Mouse (Mus musculus) limb, embryonic 14.5 days (tissue): ENCODE measurements around the gene Il17rc. TPM values are rescaled to one million over a fixed set of nuclear protein-coding genes. Genes with fewer than 3 reads are reported as not detected.

Source experiments
- ATAC-seq: fragments of 200-750 bp; cut with Nextera tagmentation; 2 replicates; pipeline ENCODE4 v1.8.0; 2017; ENCODE audit warnings: low read depth, moderate number of reproducible peaks, moderate TSS enrichment; ENCODE audit not compliant: low FRiP score
- DNase-seq: peaks from one replicate; pipeline ENCODE4 v3.0.0-alpha.2; 2015; ENCODE audit warnings: low spot score
- H3K27ac ChIP-seq: fragments of 300-500 bp; sonication (generic); replicated peaks from 2 replicates; pipeline ENCODE4 v1.5.1; 2014; ENCODE audit warnings: low read depth, mild to moderate bottlenecking, low read length, moderate library complexity, mixed read lengths
- H3K27me3 ChIP-seq: fragments of 300-500 bp; sonication (generic); 2 replicates; pipeline ENCODE4 v1.6.1; 2014; ENCODE audit warnings: low read length, mixed read lengths; ENCODE audit not compliant: control insufficient read depth, insufficient read depth
- H3K36me3 ChIP-seq: fragments of 300-500 bp; sonication (generic); 2 replicates; pipeline ENCODE4 v1.6.1; 2014; ENCODE audit warnings: mild to moderate bottlenecking, low read length, moderate library complexity, mixed read lengths; ENCODE audit not compliant: control insufficient read depth, insufficient read depth
- H3K4me1 ChIP-seq: fragments of 300-500 bp; sonication (generic); 2 replicates; pipeline ENCODE4 v1.6.1; 2014; ENCODE audit warnings: antibody characterized with exemption, low read length, mixed read lengths; ENCODE audit not compliant: control insufficient read depth, insufficient read depth
- H3K4me2 ChIP-seq: fragments of 300-500 bp; sonication (generic); replicated peaks from 2 replicates; pipeline ENCODE4 v1.6.1; 2014; ENCODE audit warnings: low read depth, mild to moderate bottlenecking, low read length, moderate library complexity; ENCODE audit not compliant: severe bottlenecking
- H3K4me3 ChIP-seq: fragments of 300-500 bp; sonication (generic); replicated peaks from 2 replicates; pipeline ENCODE4 v1.5.1; 2014; ENCODE audit warnings: low read length
- H3K9ac ChIP-seq: fragments of 300-500 bp; sonication (generic); 2 replicates; pipeline ENCODE4 v1.6.1; 2014; ENCODE audit warnings: mild to moderate bottlenecking, low read depth, low read length, moderate library complexity; ENCODE audit not compliant: severe bottlenecking
- H3K9me3 ChIP-seq: fragments of 300-500 bp; sonication (generic); 2 replicates; pipeline ENCODE4 v1.6.1; 2016; ENCODE audit warnings: low read length; ENCODE audit not compliant: control insufficient read depth
- POLR2A ChIP-seq: fragments of 200-500 bp; IDR thresholded peaks from 2 replicates; pipeline ENCODE4 v1.8.0; 2012; ENCODE audit warnings: inconsistent platforms, mild to moderate bottlenecking, moderate library complexity, borderline replicate concordance; ENCODE audit not compliant: insufficient read depth, insufficient read length; ENCODE audit errors: extremely low read depth
- WGBS: fragments of 180-500 bp; shearing (Covaris S2); extraction: QIAGEN DNeasy Blood & Tissue Kit; methylation state at CpG from one replicate; pipeline ENCODE4 v1.1.7; 2014; 5-methylcytosine and 5-hydroxymethylcytosine counted together
- microRNA-seq: library from miRNA; unstranded; fragments of <30 nt; microRNA quantifications from one replicate; pipeline ENCODE4, GENCODE M21; 2016
- polyA plus RNA-seq, 2 experiments: library from polyadenylated mRNA; depleted of rRNA in 1 of 2; stranded (reverse) in 1 of 2; unstranded in 1 of 2; fragments of >200 nt; fragmentation: Nextera tagmentation in 1 of 2; extraction: Ambion mirVana in 1 of 2; gene quantifications; 2 replicates each; pipeline versions ENCODE4 v1.2.1 to v1.2.3; 2012 to 2014

Il17rc gene
- polyA plus RNA-seq, 2 experiments = 21.5 to 28.2 TPM

GRCm38 (mm10) chr6:113517434-113518080 lies 46.3 kb downstream of the Il17rc start:
- no peak overlapping the region for H3K4me3 ChIP-seq
- peaks cover 89% of the 10 kb centered on the region for H3K36me3 ChIP-seq
- no peak for ATAC-seq
- H3K27ac ChIP-seq = no peak overlapping the region
- H3K9me3 ChIP-seq = no peaks in the 10 kb centered on the region
- 91% methylated on average over 8 of the region's 8 CpGs for WGBS
- H3K4me2 ChIP-seq = no peak overlapping the region
- H3K9ac ChIP-seq = no peak overlapping the region
- H3K27me3 ChIP-seq = no peaks in the 10 kb centered on the region
- no peak for DNase-seq
- H3K4me1 ChIP-seq = no peaks in the 10 kb centered on the region
- no peak for TF ChIP-seq POLR2A

DNA sequence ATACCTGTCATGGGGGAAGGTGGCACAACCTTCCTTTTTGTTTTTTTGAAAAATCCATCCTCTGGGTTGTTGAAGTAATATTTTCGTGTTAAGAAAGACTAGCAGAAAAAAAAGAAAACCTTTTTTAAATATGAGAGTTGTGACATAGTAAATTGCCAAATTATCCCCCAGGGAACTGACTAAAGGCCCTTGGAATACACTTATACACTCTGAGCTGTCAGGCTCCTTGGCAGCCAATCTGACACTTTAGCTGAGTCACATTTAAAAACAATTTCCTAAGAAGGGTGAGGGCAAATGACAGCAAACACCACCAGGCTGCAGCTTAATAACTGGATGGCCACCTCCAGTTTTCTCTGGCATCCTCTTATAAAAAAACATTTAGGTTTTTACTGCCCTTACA lies 51.1 kb downstream of the Il17rc start:
- Histone ChIP-seq H3K27ac (no peak overlapping the region), H3K4me2 (no peak overlapping the region), H3K36me3 (peaks cover 71% of the 10 kb centered on the region), H3K4me1 (no peaks in the 10 kb centered on the region), H3K4me3 (no peak overlapping the region), H3K27me3 (no peaks in the 10 kb centered on the region), H3K9me3 (no peaks in the 10 kb centered on the region), H3K9ac (no peak overlapping the region)
- DNase-seq (no peak), ATAC-seq (no peak)
- TF ChIP-seq POLR2A = no peak
- 87% methylated on average over 1 of the region's 1 CpGs for WGBS

DNA sequence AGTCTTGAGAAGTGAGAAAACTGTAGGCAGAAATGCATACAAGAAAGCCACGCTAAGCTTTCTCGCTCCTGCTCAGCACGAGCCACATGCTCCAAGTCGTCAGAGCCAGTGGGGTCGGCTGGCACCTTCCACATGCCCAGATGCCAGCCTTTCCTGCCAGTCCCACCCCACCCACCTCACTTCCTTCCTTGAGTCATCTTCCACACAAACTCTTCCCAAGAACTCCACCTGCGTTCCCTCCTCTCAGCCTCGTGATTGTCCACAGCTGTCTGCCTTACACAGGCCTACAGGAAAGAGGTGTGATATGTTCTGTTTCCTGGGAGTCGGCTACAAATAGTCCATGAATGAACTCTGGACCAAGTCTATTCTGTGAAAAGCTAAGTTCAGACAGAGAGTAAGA lies 52.2 kb downstream of the Il17rc start:
- H3K9me3 ChIP-seq = no peaks in the 10 kb centered on the region
- no peaks in the 10 kb centered on the region for H3K4me1 ChIP-seq
- no peak overlapping the region for H3K4me3 ChIP-seq
- ATAC-seq (no peak), DNase-seq (no peak)
- H3K27ac ChIP-seq = no peak overlapping the region
- no peak overlapping the region for H3K9ac ChIP-seq
- H3K36me3 ChIP-seq = peaks cover 64% of the 10 kb centered on the region
- 93% methylated on average over 8 of the region's 8 CpGs for WGBS
- H3K4me2 ChIP-seq = no peak overlapping the region
- H3K27me3 ChIP-seq = no peaks in the 10 kb centered on the region
- no peak for TF ChIP-seq POLR2A

GRCm38 (mm10) chr6:113530932-113531839 lies 60.0 kb downstream of the Il17rc start, which contains the start of the genes Emc3 and Fancd2:
Gene Emc3, minus strand, starts transcription at chr6:113531652.
Gene Fancd2, plus strand, starts transcription at chr6:113531682.
- H3K36me3 ChIP-seq = peaks cover 8% of the 10 kb centered on the region
- peak; percentile 85 for DNase-seq
- TF ChIP-seq POLR2A = peak; percentile 67; the same call in 1 of the 2 replicates
- under 1% methylated on average over 47 of the region's 47 CpGs for WGBS
- peak; percentile 90 for ATAC-seq
- H3K4me2 ChIP-seq = peak within 1 kb of the TSS; percentile 51
- H3K27me3 ChIP-seq = no peaks in the 10 kb centered on the region
- H3K4me3 ChIP-seq = peak within 1 kb of the TSS; percentile 68
- peak within 1 kb of the TSS; percentile 80 for H3K27ac ChIP-seq
- peaks cover 7% of the 10 kb centered on the region; the same call in 1 of the 2 replicates for H3K4me1 ChIP-seq
- peak within 1 kb of the TSS; percentile 73 for H3K9ac ChIP-seq
- H3K9me3 ChIP-seq = no peaks in the 10 kb centered on the region

- peaks cover 5% of the 10 kb centered on the region; the same call in 1 of the 2 replicates for H3K36me3 ChIP-seq
- WGBS = 8% methylated on average over 7 of the region's 7 CpGs
- H3K9me3 ChIP-seq = no peaks in the 10 kb centered on the region
Measured at GRCm38 (mm10) chr6:113531840-113532404, 60.7 kb downstream of the Il17rc start.

More at GRCm38 (mm10) chr6:113531840-113532404, 60.7 kb downstream of the Il17rc start:
- Histone ChIP-seq H3K4me2 (peak overlapping the region; percentile 51), H3K4me3 (peak overlapping the region; percentile 68), H3K27me3 (no peaks in the 10 kb centered on the region), H3K27ac (no peak overlapping the region), H3K9ac (peak overlapping the region; percentile 73), H3K4me1 (peaks cover 7% of the 10 kb centered on the region; the same call in 1 of the 2 replicates)
- ATAC-seq (no peak), DNase-seq (no peak)
- TF ChIP-seq POLR2A = no peak

Small RNA genes lying within 50 kb of the gene (microRNA-seq; reads per million reads assigned to microRNA genes)
- gene Gm23365 (not detected), gene Gm24387 (not detected)

Other genes starting within 250 kb of the Il17rc start
- 31.2 and 44.0 TPM in 2 replicates for gene Mtmr14, start 233.6 kb upstream of the Il17rc start, polyA plus RNA-seq (2012; rRNA removed)
- gene Mtmr14, start 233.6 kb upstream of the Il17rc start, polyA plus RNA-seq (2014; fragmentation: Nextera tagmentation; extraction: Ambion mirVana) = 30.4 and 31.8 TPM in 2 replicates
- gene Cpne9, start 189.1 kb upstream of the Il17rc start, polyA plus RNA-seq (2012; rRNA removed) = 0.46 and 0.77 TPM in 2 replicates
- 0.44 TPM in 2 replicates for gene Cpne9, start 189.1 kb upstream of the Il17rc start, polyA plus RNA-seq (2014; fragmentation: Nextera tagmentation; extraction: Ambion mirVana)
- 35.7 and 36.5 TPM in 2 replicates for gene Brpf1, start 164.3 kb upstream of the Il17rc start, polyA plus RNA-seq (2012; rRNA removed)
- 20.6 and 22.0 TPM in 2 replicates for gene Brpf1, start 164.3 kb upstream of the Il17rc start, polyA plus RNA-seq (2014; fragmentation: Nextera tagmentation; extraction: Ambion mirVana)
- 22.6 and 26.3 TPM in 2 replicates for gene Ogg1, start 144.5 kb upstream of the Il17rc start, polyA plus RNA-seq (2012; rRNA removed)
- gene Ogg1, start 144.5 kb upstream of the Il17rc start, polyA plus RNA-seq (2014; fragmentation: Nextera tagmentation; extraction: Ambion mirVana) = 11.1 and 11.7 TPM in 2 replicates
- 69.0 and 70.6 TPM in 2 replicates for gene Camk1, start 127.4 kb upstream of the Il17rc start, polyA plus RNA-seq (2012; rRNA removed)
- gene Camk1, start 127.4 kb upstream of the Il17rc start, polyA plus RNA-seq (2014; fragmentation: Nextera tagmentation; extraction: Ambion mirVana) = 98.4 and 105 TPM in 2 replicates
- 38.9 and 39.5 TPM in 2 replicates for gene Tada3, start 93.5 kb upstream of the Il17rc start, polyA plus RNA-seq (2012; rRNA removed)
- gene Tada3, start 93.5 kb upstream of the Il17rc start, polyA plus RNA-seq (2014; fragmentation: Nextera tagmentation; extraction: Ambion mirVana) = 41.2 and 43.9 TPM in 2 replicates
- gene Arpc4, start 93.3 kb upstream of the Il17rc start, polyA plus RNA-seq (2012; rRNA removed) = 99.1 and 107 TPM in 2 replicates
- 223 and 226 TPM in 2 replicates for gene Arpc4, start 93.3 kb upstream of the Il17rc start, polyA plus RNA-seq (2014; fragmentation: Nextera tagmentation; extraction: Ambion mirVana)
- gene Ttll3, start 82.2 kb upstream of the Il17rc start, polyA plus RNA-seq (2012; rRNA removed) = 21.4 and 26.1 TPM in 2 replicates
- 2.3 and 4.8 TPM in 2 replicates for gene Ttll3, start 82.2 kb upstream of the Il17rc start, polyA plus RNA-seq (2014; fragmentation: Nextera tagmentation; extraction: Ambion mirVana)
- 38.9 and 46.2 TPM in 2 replicates for gene Rpusd3, start 52.1 kb upstream of the Il17rc start, polyA plus RNA-seq (2012; rRNA removed)
- gene Rpusd3, start 52.1 kb upstream of the Il17rc start, polyA plus RNA-seq (2014; fragmentation: Nextera tagmentation; extraction: Ambion mirVana) = 20.9 and 25.1 TPM in 2 replicates
- gene Cidec, start 35.7 kb upstream of the Il17rc start, polyA plus RNA-seq (2012; rRNA removed) = 0.11 and 0.37 TPM in 2 replicates
- not detected in 2 replicates for gene Cidec, start 35.7 kb upstream of the Il17rc start, polyA plus RNA-seq (2014; fragmentation: Nextera tagmentation; extraction: Ambion mirVana)
- gene Jagn1, start 28.9 kb upstream of the Il17rc start, polyA plus RNA-seq (2012; rRNA removed) = 61.0 and 74.5 TPM in 2 replicates
- gene Jagn1, start 28.9 kb upstream of the Il17rc start, polyA plus RNA-seq (2014; fragmentation: Nextera tagmentation; extraction: Ambion mirVana) = 80.5 and 82.8 TPM in 2 replicates
- 6.7 and 9.6 TPM in 2 replicates for gene Il17re, start 12.9 kb upstream of the Il17rc start, polyA plus RNA-seq (2012; rRNA removed)
- 7.9 and 9.2 TPM in 2 replicates for gene Il17re, start 12.9 kb upstream of the Il17rc start, polyA plus RNA-seq (2014; fragmentation: Nextera tagmentation; extraction: Ambion mirVana)
- gene Creld1, start 11.9 kb downstream of the Il17rc start, polyA plus RNA-seq (2012; rRNA removed) = 14.0 and 15.9 TPM in 2 replicates
- gene Creld1, start 11.9 kb downstream of the Il17rc start, polyA plus RNA-seq (2014; fragmentation: Nextera tagmentation; extraction: Ambion mirVana) = 15.9 and 16.1 TPM in 2 replicates
- gene Prrt3, start 30.5 kb downstream of the Il17rc start, polyA plus RNA-seq (2012; rRNA removed) = 0.54 and 0.73 TPM in 2 replicates
- 0.36 and 0.70 TPM in 2 replicates for gene Prrt3, start 30.5 kb downstream of the Il17rc start, polyA plus RNA-seq (2014; fragmentation: Nextera tagmentation; extraction: Ambion mirVana)
- 58.0 and 61.6 TPM in 2 replicates for gene Emc3, start 60.2 kb downstream of the Il17rc start, polyA plus RNA-seq (2012; rRNA removed)
- gene Emc3, start 60.2 kb downstream of the Il17rc start, polyA plus RNA-seq (2014; fragmentation: Nextera tagmentation; extraction: Ambion mirVana) = 93.8 and 96.3 TPM in 2 replicates
- 12.8 and 15.9 TPM in 2 replicates for gene Fancd2, start 60.3 kb downstream of the Il17rc start, polyA plus RNA-seq (2012; rRNA removed)
- gene Fancd2, start 60.3 kb downstream of the Il17rc start, polyA plus RNA-seq (2014; fragmentation: Nextera tagmentation; extraction: Ambion mirVana) = 7.5 and 7.8 TPM in 2 replicates
- gene Fancd2os, start 129.3 kb downstream of the Il17rc start, polyA plus RNA-seq (2012; rRNA removed) = 0.05 TPM in 1 of 2 replicates, not detected in the other
- 0.19 and 0.40 TPM in 2 replicates for gene Fancd2os, start 129.3 kb downstream of the Il17rc start, polyA plus RNA-seq (2014; fragmentation: Nextera tagmentation; extraction: Ambion mirVana)
- 211 and 223 TPM in 2 replicates for gene Brk1, start 133.3 kb downstream of the Il17rc start, polyA plus RNA-seq (2012; rRNA removed)
- gene Brk1, start 133.3 kb downstream of the Il17rc start, polyA plus RNA-seq (2014; fragmentation: Nextera tagmentation; extraction: Ambion mirVana) = 251 and 259 TPM in 2 replicates
- 36.2 and 37.2 TPM in 2 replicates for gene Vhl, start 152.5 kb downstream of the Il17rc start, polyA plus RNA-seq (2012; rRNA removed)
- gene Vhl, start 152.5 kb downstream of the Il17rc start, polyA plus RNA-seq (2014; fragmentation: Nextera tagmentation; extraction: Ambion mirVana) = 55.3 and 60.4 TPM in 2 replicates
- gene Irak2, start 167.0 kb downstream of the Il17rc start, polyA plus RNA-seq (2012; rRNA removed) = 9.0 and 9.1 TPM in 2 replicates
- 2.3 and 3.3 TPM in 2 replicates for gene Irak2, start 167.0 kb downstream of the Il17rc start, polyA plus RNA-seq (2014; fragmentation: Nextera tagmentation; extraction: Ambion mirVana)
- gene Tatdn2, start 225.6 kb downstream of the Il17rc start, polyA plus RNA-seq (2012; rRNA removed) = 21.9 and 22.0 TPM in 2 replicates
- gene Tatdn2, start 225.6 kb downstream of the Il17rc start, polyA plus RNA-seq (2014; fragmentation: Nextera tagmentation; extraction: Ambion mirVana) = 1.9 TPM in 2 replicates
- gene Ghrl, start 248.5 kb downstream of the Il17rc start, polyA plus RNA-seq (2012; rRNA removed) = 0.11 and 0.13 TPM in 2 replicates
- not detected in 2 replicates for gene Ghrl, start 248.5 kb downstream of the Il17rc start, polyA plus RNA-seq (2014; fragmentation: Nextera tagmentation; extraction: Ambion mirVana)